Mouse (Mus musculus): Measurements from ENCODE around the gene Fbxo4. TPM values are rescaled to one million over a fixed set of nuclear protein-coding genes. Genes with fewer than 3 reads are reported as not detected.

Fbxo4 gene
- polyA plus RNA-seq (2012; rRNA removed) = 1.5 and 2.0 TPM in 2 replicates
- 2.5 and 2.8 TPM in 2 replicates for polyA plus RNA-seq (2014; fragmentation: Nextera tagmentation; extraction: Ambion mirVana)

- no peak for TF ChIP-seq CTCF (IDR thresholded peaks at IDR 0.05; ENCODE audit: low read depth)
- TF ChIP-seq EP300 (IDR thresholded peaks at IDR 0.05; ENCODE audit: low read depth) = no peak
- Histone ChIP-seq H3K9me3 (ENCODE audit: control insufficient read depth, low read length) (no peaks in the 10 kb centered on the region), H3K4me3 (ENCODE audit: insufficient read depth in 1 of 2, low read depth in 2 of 2, low read length in 2 of 2) (peak within 1 kb of the TSS; percentile 57 to 65), H3K27ac (peak within 1 kb of the TSS; percentile 6), H3K9ac (replicated peaks) (peak within 1 kb of the TSS; percentile 73), H3K4me2 (ENCODE audit: low read depth) (peak within 1 kb of the TSS; percentile 79), H3K4me1 (replicated peaks; ENCODE audit: control insufficient read depth in 2 of 2, insufficient read depth in 2 of 2, low read length in 1 of 2) (peaks cover 3 to 7% of the 10 kb centered on the region in 2 experiments; a peak in 3 of 4 replicates), H3K36me3 (replicated peaks; ENCODE audit: control insufficient read depth, insufficient read depth, low read depth) (no peaks in the 10 kb centered on the region; the same call in none of the 2 replicates), H3K27me3 (ENCODE audit: control insufficient read depth, insufficient read depth, low read length) (no peaks in the 10 kb centered on the region)
- ATAC-seq (ENCODE audit: insufficient read depth) (peak; percentile 93), DNase-seq (ENCODE audit: low read depth in 3 of 3, low spot score in 3 of 3) (peak; percentile 36 to 56 (median 41))
- under 1% methylated on average over 54 of the region's 61 CpGs for WGBS (ENCODE audit: insufficient replicate concordance)
These were observed at the start of gene Fbxo4 for GRCm38 (mm10) chr15:3979061-3979848. Gene Fbxo4 (minus strand): TSS chr15:3979573.

DNA sequence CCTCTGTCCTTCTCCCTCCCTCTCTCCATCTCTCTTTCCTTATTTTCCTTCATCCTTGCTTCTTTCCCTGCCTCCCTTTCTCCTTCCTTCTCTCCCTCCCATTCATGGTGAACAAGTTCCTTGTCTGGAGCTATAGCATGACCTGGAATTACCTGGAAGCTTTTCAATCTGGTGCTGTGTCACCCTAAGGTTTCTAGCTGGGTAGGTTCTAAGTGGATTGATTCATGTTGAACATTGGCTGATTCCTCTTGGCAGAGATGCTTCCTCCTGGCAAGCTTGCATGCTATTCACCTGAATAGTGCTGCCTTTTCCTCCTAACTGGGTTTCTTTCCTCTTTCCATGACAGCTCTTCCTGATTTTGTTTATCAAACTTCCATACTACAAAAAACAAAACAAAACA lies 49.6 kb upstream of the Fbxo4 start:
- no peak overlapping the region for H3K4me2 ChIP-seq (ENCODE audit: low read depth)
- H3K9me3 ChIP-seq (ENCODE audit: control insufficient read depth, low read length) = no peaks in the 10 kb centered on the region
- ATAC-seq (ENCODE audit: insufficient read depth) = no peak
- H3K27me3 ChIP-seq (ENCODE audit: control insufficient read depth, insufficient read depth, low read length) = no peaks in the 10 kb centered on the region
- no peak overlapping the region for H3K27ac ChIP-seq
- DNase-seq (ENCODE audit: low read depth in 3 of 3, low spot score in 3 of 3) = no peak
- no peaks in the 10 kb centered on the region for H3K36me3 ChIP-seq (replicated peaks; ENCODE audit: control insufficient read depth, insufficient read depth, low read depth)
- peaks cover 0 to 10% of the 10 kb centered on the region in 2 experiments; a peak in 1 of 4 replicates for H3K4me1 ChIP-seq (replicated peaks; ENCODE audit: control insufficient read depth in 2 of 2, insufficient read depth in 2 of 2, low read length in 1 of 2)
- H3K4me3 ChIP-seq (ENCODE audit: insufficient read depth in 1 of 2, low read depth in 2 of 2, low read length in 2 of 2) = no peak overlapping the region
- H3K9ac ChIP-seq (replicated peaks) = no peak overlapping the region
- no peak for TF ChIP-seq CTCF (IDR thresholded peaks at IDR 0.05; ENCODE audit: low read depth)
- TF ChIP-seq EP300 (IDR thresholded peaks at IDR 0.05; ENCODE audit: low read depth) = no peak

DNA sequence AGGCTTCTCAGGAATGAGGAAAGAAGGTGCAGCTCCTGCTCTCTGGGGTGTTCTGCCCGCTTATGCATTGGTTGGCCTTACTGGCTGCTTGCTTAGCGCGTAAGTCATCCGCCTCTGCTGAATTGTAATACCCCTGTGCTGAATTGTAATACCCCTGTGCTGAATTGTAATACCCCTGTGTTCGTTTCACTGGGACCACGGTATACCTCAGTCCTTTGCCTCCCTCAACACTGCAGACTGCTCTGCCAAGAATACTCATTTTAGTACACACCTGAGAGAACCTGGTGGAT lies 49.0 kb upstream of the Fbxo4 start:
- DNase-seq (ENCODE audit: low read depth in 3 of 3, low spot score in 3 of 3) (no peak), ATAC-seq (ENCODE audit: insufficient read depth) (no peak)
- no peak for TF ChIP-seq EP300 (IDR thresholded peaks at IDR 0.05; ENCODE audit: low read depth)
- TF ChIP-seq CTCF (IDR thresholded peaks at IDR 0.05; ENCODE audit: low read depth) = no peak
- Histone ChIP-seq H3K27me3 (ENCODE audit: control insufficient read depth, insufficient read depth, low read length) (no peaks in the 10 kb centered on the region), H3K9ac (replicated peaks) (no peak overlapping the region), H3K4me1 (replicated peaks; ENCODE audit: control insufficient read depth in 2 of 2, insufficient read depth in 2 of 2, low read length in 1 of 2) (peaks cover 0 to 10% of the 10 kb centered on the region in 2 experiments; a peak in 1 of 4 replicates), H3K9me3 (ENCODE audit: control insufficient read depth, low read length) (no peaks in the 10 kb centered on the region), H3K4me2 (ENCODE audit: low read depth) (no peak overlapping the region), H3K36me3 (replicated peaks; ENCODE audit: control insufficient read depth, insufficient read depth, low read depth) (no peaks in the 10 kb centered on the region), H3K27ac (no peak overlapping the region), H3K4me3 (ENCODE audit: insufficient read depth in 1 of 2, low read depth in 2 of 2, low read length in 2 of 2) (no peak overlapping the region)
- 72% methylated on average over 6 of the region's 6 CpGs for WGBS (ENCODE audit: insufficient replicate concordance)

- WGBS (ENCODE audit: insufficient replicate concordance) = 17% methylated on average over 6 of the region's 6 CpGs
- no peaks in the 10 kb centered on the region for H3K27me3 ChIP-seq (ENCODE audit: control insufficient read depth, insufficient read depth, low read length)
- peak overlapping the region; percentile 67 to 69 for H3K4me3 ChIP-seq (ENCODE audit: insufficient read depth in 1 of 2, low read depth in 2 of 2, low read length in 2 of 2)
- ATAC-seq (ENCODE audit: insufficient read depth) (no peak), DNase-seq (ENCODE audit: low read depth in 3 of 3, low spot score in 3 of 3) (no peak)
- H3K9me3 ChIP-seq (ENCODE audit: control insufficient read depth, low read length) = no peaks in the 10 kb centered on the region
- H3K9ac ChIP-seq (replicated peaks) = no peak overlapping the region
- no peak overlapping the region for H3K27ac ChIP-seq
- no peaks in the 10 kb centered on the region for H3K36me3 ChIP-seq (replicated peaks; ENCODE audit: control insufficient read depth, insufficient read depth, low read depth)
- H3K4me2 ChIP-seq (ENCODE audit: low read depth) = peak overlapping the region; percentile 89
- TF ChIP-seq CTCF (IDR thresholded peaks at IDR 0.05; ENCODE audit: low read depth) (no peak), EP300 (IDR thresholded peaks at IDR 0.05; ENCODE audit: low read depth) (no peak)
- H3K4me1 ChIP-seq (replicated peaks; ENCODE audit: control insufficient read depth in 2 of 2, insufficient read depth in 2 of 2, low read length in 1 of 2) = peaks cover 0 to 10% of the 10 kb centered on the region in 2 experiments; a peak in 1 of 4 replicates
These were observed 48.5 kb upstream of the Fbxo4 start for GRCm38 (mm10) chr15:4027671-4028410.

All from liver, embryonic 14.5 days (tissue).